Mouse (Mus musculus): ENCODE data around the gene Fam104a.

The Fam104a gene

DNA sequence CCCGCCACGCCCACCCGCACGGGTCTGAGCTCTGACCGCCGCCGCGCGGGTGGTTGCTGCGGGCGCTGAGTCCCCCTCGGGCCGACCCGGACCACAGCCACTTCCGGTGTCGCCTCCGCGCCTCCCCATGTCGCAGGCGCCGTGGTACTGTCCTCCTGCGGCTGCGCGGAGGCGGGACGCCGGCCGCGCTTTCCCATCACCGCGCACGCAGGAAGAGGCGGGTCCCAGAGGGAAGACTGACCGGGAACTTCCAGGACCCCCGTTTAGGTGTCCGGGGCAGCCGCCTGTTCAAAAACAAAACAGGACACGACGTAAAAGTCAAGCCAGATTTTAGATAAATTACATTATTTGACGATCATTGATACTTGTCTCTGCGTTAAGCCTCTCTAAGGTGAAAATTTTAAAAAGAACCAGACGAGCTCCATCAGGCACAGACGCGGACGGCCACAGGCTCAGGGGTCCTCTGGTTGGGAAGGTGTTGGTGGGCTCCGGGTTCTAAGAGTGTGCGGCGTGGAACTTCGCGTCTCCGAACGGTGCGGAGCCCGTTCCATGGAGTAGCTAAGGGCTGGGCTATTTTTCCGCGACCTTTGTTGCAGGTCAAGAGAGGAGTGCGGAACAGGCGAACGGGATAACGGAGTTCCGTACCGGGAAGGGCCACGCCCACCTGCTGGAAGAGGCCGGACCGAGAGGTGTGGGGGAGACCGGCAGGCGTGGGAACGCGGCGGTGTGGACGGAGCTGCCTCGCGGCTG lies at the start of gene Fam104a, which contains the start of gene D11Wsu47e:
Gene Fam104a (minus strand): TSS at position 199 of the 750 bp plus-strand sequence.
Gene D11Wsu47e (plus strand): TSS at position 456 of the 750 bp plus-strand sequence.
- peak; percentile 98 for DNase-seq (ENCODE audit: low read depth, low spot score)

DNA sequence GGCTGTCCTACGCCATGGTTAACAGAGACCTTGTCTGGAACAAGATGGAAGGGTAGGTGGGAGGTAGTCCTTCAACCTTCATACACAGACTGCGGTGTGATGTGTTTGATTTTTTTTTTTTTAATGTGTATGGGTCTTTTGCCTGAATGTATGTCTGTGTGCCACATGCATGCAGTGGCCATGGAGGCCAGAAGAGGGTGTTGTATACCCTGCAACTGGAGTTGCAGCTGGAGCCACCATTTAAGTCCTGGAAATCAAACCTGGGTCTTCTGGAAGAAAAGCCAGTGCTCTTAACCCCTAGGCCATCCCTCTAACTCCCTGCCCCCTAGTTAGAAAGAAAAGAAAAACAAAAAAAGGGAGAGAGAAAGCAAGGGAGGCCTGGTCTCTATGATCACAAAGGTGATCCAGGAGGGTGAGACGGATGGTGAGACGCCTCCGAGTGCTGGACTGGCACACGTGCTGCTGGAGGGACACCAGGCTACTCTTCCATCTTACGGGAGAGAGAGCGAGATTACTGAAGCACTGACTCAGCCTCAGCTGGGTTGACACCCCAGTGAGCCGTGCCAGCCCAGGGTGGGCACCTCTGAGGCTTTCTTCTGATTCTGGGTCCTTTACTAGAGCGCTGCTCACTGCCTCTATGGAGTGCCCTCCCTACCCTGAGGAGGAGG lies 48.1 kb upstream of the Fam104a start:
- no peak for DNase-seq (ENCODE audit: low read depth, low spot score)

- DNase-seq (ENCODE audit: low read depth, low spot score) = no peak
Observed at GRCm38 (mm10) chr11:113730879-113731278, 46.9 kb upstream of the Fam104a start.

- DNase-seq (ENCODE audit: low read depth, low spot score) = no peak
Observed at GRCm38 (mm10) chr11:113729917-113730316, 46.0 kb upstream of the Fam104a start.

- no peak for DNase-seq (ENCODE audit: low read depth, low spot score)
Observed at GRCm38 (mm10) chr11:113729239-113729638, 45.3 kb upstream of the Fam104a start.

DNA sequence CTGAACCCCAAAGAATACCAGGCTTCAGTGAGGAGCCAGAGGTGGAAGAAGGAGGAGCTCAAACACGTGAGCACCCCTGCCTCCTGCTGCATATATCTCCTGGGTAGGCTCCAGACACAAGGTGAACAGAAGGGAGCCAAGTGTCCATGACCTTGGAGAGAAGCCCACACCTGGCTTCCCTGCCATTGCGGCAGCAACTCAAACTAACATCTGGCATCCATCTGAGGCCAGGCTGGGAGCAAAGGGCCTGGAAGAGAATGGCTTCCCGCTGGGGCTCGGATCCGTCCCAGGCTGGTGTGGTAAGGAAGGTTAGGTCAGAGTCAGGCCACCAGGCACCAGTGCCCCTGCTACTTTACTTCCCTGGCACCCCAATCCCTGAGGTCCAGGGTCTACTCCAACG lies 44.0 kb upstream of the Fam104a start:
- no peak for DNase-seq (ENCODE audit: low read depth, low spot score)

DNA sequence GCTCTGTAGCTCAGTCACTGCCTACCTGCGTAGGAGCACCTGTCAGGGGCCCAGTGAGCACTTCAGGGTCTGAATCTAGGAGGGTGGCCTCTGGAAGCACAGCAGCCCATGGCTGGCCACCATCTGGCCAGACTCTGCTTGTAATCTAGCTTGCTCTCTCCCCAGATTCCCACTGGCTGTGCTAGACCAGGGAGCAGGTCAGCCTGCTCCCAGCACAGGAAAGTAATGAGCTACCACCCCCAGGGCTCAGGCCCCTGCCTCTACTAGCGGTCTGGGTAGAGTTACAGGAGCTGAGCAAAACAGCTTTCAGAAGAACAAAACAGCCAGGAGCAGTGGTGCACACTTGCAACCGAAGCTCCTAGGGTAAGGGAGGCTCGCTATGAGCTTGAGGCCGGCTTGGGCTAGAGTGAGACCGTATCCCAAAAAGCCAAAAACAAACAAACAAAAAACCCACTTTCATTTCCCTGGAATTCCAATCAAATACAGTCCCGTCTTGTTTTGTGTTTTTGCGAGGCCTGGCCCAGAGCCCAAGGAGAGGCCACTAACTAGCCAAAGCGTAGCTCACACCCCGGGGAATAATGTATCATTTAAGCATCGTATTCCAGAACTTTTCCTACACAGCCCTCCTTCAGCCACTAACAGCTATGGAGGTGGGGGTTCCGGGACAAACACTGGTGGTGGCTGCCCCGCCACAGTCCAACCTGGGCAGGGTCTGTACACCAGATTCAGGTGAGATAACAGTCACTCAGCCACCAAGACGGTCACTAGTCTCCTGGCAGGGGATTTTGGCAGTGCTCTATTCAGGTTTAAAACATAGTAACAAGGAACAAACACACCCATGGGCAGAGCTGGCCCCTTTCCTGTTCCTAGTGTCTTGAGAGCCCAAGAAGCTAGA lies 43.3 kb upstream of the Fam104a start:
- DNase-seq (ENCODE audit: low read depth, low spot score) = no peak

GRCm38 (mm10) chr11:113725235-113726048 lies 41.5 kb upstream of the Fam104a start:
- DNase-seq (ENCODE audit: low read depth, low spot score) = no peak

GRCm38 (mm10) chr11:113722405-113723090 lies 38.6 kb upstream of the Fam104a start:
- no peak for DNase-seq (ENCODE audit: low read depth, low spot score)

GRCm38 (mm10) chr11:113717767-113718424 lies 33.9 kb upstream of the Fam104a start:
- no peak for DNase-seq (ENCODE audit: low read depth, low spot score)

GRCm38 (mm10) chr11:113716132-113716531 lies 32.2 kb upstream of the Fam104a start:
- DNase-seq (ENCODE audit: low read depth, low spot score) = no peak

GRCm38 (mm10) chr11:113715078-113715674 lies 31.2 kb upstream of the Fam104a start:
- peak; percentile 59 for DNase-seq (ENCODE audit: low read depth, low spot score)

DNA sequence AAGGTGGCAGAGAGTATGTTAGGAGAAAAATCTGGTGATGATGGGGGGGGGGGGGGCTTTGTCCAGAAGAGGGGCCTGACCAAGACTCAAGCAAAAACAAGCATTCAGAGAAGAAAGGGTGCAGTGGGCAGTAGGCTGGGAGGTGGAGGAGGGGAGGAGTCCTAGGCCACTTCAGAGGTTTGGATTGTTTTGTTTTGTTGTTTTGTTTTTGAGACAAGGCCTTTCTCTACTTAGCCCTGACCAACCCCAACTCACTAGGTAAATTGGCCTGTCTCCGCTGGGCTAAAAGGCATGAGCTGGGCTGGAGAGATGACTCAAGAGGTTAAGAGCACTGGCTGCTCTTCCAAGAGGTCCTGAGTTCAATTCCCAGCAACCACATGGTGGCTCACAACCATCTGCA lies 27.1 kb upstream of the Fam104a start:
- DNase-seq (ENCODE audit: low read depth, low spot score) = no peak

DNA sequence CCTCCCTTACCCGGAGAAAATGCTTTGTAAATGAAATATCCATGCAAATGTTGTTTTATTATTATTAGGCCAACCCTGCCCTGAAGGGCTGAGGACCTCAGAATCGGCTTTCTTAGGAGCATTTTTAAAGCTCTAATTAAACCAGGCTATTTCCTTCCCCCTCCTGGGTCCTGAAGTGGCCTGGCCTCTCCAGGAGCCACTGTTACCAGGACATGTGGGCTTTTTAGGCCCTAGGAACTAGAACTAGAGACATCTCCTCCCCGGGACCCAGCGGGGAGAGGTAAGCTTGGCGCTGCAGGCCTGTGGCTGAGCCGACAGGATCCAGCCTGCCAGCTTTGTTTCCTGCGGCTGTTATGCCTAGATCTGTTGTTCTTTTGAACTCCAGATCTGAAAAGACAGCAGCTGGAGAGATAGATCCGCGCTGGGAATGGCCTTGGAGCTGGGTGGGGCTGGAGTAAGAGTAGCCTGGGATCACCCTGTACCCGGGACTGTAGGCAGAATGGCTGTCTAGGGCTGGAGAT lies 26.4 kb upstream of the Fam104a start:
- DNase-seq (ENCODE audit: low read depth, low spot score) = no peak

GRCm38 (mm10) chr11:113709731-113710256 lies 25.8 kb upstream of the Fam104a start, which contains the start of gene Cpsf4l:
TSS of gene Cpsf4l (minus strand) at chr11:113710017.
- no peak for DNase-seq (ENCODE audit: low read depth, low spot score)

DNA sequence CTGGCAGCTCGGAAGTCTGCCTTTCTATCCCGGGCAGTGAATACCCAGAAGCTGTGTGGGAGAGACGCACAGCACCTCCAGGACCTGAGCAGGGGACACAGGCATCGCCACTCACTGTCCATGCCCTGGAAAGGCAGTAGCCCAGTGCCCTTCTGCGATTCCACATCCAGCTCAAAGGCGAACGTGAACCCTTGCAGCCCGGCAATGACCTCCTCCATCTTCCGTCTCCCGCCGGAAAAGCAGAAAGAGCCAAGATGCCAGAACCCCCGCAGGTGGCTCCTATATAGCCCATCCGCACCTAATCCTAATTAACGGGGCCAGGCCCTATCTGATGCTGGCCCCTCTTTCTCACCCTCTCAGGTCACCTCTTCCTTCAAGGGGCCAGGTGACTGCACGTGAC lies 25.3 kb upstream of the Fam104a start:
- DNase-seq (ENCODE audit: low read depth, low spot score) = no peak

DNA sequence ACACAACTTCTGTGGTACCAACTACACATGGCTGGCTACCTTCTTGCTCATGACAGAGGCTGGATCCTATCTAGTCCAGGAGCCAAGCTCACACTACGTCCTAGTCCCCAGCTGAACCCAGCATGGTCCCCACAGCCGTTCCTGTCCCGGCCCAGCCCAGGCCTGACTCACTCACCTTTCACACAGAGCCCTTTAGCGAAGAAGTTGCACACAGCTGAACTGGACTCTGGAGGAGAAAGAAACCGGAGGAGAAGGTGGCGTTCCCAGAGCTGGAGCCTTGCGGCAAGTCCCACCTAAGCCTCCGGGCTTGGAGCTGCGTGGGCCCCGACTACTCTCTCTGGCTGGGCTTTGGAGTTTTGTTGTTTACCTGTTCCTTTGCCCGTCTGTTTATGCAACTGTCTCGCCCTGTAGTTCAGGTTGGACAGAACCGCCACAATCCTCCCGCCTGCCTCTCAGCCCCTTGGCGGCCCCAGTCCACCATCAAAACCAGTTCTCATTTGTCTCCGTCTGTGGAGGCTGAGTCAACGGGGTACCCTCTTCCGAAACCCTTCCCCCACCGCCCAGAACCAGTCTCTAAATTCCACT lies 24.8 kb upstream of the Fam104a start:
- no peak for DNase-seq (ENCODE audit: low read depth, low spot score)

GRCm38 (mm10) chr11:113705966-113706652 lies 22.2 kb upstream of the Fam104a start:
- DNase-seq (ENCODE audit: low read depth, low spot score) = no peak

Measured in A20 (cell line).